Mouse (Mus musculus) layer of hippocampus, postnatal 25 days (tissue): ENCODE results near the gene Spon1. TPM values are rescaled to one million over a fixed set of nuclear protein-coding genes. Genes with fewer than 3 reads are reported as not detected.

Source experiments
- DNase-seq, 2 experiments: peaks; one replicate each; pipeline ENCODE4 v3.0.0; 2022; ENCODE audit warnings: mixed read lengths in 2 of 2, low spot score in 1 of 2; ENCODE audit errors: extremely low spot score in 1 of 2
- total RNA-seq, 2 experiments: library from RNA; stranded (reverse); gene quantifications; 2 replicates each; pipeline ENCODE4 v1.2.3; 2021

Spon1 gene
- total RNA-seq, 2 experiments from 2014 or later, result 65.9 to 70.7 TPM

- DNase-seq, result no peak
Observed at GRCm38 (mm10) chr7:113774906-113775305, 9.1 kb downstream of the Spon1 start.

- no peak for DNase-seq
Observed at GRCm38 (mm10) chr7:113778546-113778945, 12.7 kb downstream of the Spon1 start.

GRCm38 (mm10) chr7:113780286-113780685, 14.5 kb downstream of the Spon1 start:
- no peak for DNase-seq

DNA sequence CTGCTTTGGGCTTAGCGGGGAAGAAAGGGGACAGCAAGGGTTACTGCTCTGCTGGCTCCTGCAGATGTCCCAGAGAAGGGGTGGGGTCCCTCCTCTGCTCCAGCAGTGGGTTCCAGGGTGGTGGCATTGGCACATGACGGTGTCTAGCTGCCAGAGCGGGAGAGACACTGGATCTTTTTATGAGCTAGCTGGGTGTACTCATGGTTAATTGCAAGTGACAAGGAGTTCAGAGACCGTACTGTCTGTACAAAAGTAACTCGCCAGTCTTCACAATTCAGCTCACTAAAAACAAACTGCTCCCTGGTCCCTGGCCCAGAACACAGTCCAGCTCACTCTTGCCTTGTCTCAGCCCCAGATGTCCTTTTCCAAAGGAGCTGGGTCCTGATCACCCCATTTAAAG, 26.2 kb downstream of the Spon1 start:
- DNase-seq, result no peak

GRCm38 (mm10) chr7:113792871-113793270, 27.1 kb downstream of the Spon1 start:
- no peak for DNase-seq

DNA sequence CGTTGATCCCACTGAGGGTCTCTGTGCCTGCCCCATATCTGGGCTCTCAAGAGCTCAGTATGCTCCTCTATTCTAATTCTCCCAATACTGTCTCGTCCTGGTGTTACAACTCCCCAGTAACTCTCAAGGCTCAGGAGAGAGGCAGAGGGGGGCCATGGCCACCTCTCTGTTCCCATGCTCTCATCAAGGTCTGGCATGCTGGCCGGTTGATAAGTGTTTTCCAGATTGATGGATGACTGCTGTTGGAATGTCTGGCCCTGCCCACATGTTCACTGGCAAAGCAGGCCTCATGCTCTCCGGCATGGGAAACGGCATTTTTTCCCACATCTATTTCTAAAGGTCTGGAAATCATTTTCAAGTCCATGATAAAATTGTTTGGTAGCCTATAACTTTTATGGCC, 29.4 kb downstream of the Spon1 start:
- no peak for DNase-seq

DNA sequence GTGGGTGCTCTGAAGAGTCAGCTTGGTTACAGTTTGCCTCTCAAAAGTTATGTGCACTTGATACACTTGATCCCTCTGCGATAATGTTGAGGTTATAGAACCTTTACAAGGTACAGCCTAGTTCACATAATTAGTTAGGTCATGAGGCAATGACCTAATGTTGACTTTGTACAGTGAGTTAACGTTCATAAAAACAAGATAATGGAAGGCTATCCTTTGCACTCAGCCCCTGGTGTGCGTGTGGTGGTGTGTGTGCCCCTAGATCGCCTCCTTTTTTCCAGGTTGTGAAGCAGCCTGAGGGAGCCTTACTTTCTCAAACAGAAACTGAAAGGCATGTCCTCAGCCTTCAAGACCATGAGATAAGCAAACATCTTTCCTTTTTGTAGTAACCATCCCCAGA, 31.3 kb downstream of the Spon1 start:
- DNase-seq, result no peak

DNA sequence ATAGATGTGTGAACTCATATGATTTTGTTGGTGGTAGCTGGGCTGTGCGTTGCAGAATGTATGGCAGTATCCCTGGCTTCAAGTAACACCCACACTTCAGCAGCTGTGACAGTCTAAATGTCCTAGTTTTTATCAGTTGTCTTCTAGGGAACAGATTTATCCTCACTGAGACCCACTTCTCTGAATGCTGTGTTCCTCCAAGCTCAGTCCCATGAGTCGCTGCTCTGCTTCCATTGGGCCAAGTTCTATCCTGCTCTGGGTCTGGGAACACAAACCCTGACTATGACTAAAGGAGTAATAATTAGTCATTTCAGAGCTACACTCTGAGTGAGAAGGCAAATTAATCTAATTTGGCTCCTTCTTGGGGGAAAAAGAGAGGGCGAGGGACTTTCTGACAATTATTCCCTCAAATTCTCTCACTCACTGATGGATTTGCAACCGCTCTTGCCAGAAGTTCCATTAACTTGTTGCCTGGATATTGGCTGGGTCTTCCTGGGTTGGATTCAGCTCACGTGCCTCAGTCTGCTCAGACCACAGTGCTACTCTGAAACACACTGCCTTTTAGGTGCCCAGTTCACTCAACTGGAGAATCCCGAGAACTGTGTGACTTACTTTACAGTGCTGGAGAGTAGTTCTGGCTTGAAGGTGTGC, 32.9 kb downstream of the Spon1 start:
- no peak for DNase-seq

- no peak for DNase-seq
Observed at GRCm38 (mm10) chr7:113809781-113810180, 44.0 kb downstream of the Spon1 start.

DNA sequence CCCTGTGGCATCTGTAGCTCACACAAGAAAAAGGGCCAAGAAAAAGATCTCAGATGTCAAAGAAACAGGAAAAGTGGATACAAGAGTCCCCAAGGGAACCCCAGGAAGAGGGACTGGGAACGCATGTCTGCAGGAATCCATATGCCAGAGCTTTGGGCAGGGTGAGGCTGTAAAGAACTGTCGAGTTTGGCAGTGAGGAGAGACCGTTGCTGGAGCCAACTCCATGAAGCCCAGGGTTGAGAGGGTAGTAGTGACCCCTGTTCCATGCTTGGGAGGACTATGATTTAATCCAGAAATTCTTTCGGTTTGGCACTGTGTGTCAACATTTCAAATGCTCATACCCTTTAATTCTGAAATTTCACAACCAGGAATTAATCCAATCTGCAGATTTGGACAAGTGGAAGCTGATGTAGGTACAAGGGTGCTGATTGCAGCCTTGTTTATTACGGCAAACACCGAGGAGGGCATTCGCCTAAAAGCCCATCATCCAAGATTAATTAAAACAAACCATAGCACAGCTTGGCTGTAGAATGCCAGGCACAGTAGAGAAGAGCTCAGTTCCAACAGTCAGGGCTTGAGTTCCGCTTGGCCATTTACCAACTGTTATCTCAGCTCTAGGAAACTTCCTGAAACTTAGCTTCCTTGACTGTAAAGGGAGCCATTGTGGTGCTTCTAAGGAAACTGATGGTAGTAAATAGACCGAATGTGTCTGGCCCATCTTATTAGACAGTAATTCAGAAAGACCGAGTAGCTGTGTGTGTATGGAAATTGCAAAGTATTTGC, 45.8 kb downstream of the Spon1 start:
- DNase-seq, result no peak

- DNase-seq, result no peak
Observed at GRCm38 (mm10) chr7:113814101-113814779, 48.4 kb downstream of the Spon1 start.

- no peak for DNase-seq
Observed at GRCm38 (mm10) chr7:113815726-113816125, 49.9 kb downstream of the Spon1 start.

DNA sequence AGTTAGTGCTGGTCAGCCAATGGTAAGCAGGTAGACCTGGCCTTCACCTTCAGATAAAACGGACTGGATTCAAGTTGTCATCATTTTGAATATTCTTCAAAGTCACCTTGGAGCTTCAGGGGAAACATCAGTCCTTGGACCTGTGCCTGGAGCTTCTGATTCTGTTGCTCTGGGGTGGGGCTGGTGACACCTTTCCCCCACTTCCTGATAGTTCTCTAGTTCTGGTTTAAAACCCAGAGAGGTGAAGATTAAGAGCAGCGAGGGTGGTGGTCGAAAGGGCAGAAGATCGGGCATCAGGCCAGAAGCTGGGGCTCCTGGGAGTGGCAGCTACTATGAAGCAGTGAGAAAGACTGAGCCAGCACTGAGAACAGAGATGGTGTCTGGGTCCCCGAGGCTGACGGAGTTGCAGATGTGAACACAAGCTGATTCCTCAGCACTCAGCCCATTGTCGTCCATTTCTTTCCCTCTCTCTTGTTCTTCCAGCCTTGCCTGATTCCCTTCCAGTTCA, 51.1 kb downstream of the Spon1 start:
- DNase-seq, result no peak

- no peak for DNase-seq
Observed at GRCm38 (mm10) chr7:113818116-113818515, 52.3 kb downstream of the Spon1 start.

DNA sequence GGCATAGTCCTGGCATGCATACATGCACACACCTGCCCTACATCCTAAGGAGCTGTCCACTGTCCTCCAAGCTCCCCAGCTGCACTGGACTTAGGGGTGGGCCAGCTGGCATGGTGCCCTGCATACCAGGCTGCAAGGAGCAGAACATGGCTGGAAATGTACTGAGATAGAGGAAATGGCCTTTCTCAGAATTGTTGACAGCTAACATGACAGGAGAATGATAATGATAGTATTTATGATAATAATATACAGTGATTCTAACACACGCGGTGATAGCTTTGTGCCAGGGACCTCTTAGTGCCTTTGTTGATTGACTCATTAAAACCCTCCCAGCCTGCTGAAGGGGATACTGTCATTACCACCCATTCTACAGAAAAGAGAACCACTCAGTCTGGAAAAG, 54.4 kb downstream of the Spon1 start:
- no peak for DNase-seq

DNA sequence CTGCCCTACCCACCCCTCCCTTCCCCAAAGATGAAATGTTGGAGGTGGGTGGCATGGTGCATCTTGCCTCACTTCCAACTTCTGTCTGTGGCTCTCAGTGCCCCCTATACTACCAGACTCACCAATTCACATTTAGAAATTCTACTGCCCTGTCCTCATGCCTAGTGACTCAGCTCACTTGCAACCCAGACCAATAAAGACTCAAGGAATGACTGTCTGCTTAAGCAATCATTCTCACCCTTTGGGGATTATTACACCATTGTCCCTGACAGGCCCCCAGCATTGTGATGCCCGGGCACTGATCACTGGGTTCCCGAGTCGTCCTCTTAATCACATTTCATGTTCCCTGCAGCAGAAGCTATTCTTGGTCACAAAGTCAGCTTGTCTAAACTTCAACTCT, 57.2 kb downstream of the Spon1 start:
- no peak for DNase-seq

DNA sequence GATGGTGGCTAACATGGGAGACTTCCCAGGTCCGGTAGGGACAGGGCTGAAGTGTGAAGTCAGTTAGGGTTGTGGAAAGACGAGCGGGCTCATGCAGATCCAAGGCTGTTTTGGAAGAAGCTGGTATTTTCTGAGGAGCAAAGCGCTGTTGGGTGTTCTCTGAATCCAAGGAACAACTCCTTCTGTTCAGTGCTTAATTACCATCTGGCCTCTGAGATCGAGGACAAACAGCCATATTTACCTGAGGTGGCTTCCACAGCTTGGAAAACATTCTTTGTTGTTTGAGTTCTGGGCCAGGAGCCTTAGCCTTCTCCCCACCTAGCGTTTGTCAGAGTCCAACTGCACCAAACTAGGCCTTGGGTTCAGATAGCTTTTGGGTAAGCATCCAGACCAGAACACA, 58.9 kb downstream of the Spon1 start:
- DNase-seq, result no peak

DNA sequence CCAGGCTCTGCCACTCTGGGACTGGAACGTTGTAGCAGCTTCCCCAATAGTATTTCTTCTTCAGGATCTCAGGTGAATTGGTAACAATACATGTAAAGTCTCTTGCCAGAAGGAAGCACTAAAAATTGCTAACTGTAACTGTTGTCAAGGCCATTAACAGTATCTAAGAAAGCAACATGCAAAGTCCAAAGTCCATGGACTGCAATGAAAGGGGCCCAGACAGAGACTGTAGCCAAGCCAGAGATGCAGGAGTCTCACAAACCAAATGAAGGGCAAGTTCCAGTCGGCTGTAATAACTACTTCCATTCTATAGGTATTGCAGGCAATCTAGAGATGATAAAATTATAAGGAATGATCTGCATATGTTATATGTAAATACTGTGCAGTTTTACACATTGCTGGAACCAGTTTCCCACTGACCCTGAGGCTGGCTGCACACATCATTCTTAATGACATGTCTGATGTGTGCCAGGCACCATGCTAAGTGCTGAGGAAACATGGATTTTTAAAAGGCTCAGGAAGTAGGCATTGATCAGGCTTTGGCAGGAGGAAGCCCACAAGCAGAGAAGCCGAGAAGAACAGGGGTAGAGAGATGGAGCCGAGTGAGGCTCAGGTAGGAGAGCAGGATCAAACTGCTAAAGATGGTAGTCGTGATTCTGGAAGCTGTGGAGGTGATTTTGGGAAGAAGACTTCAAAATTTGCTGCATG, 59.9 kb downstream of the Spon1 start:
- DNase-seq, result no peak

- DNase-seq, result no peak
Observed at GRCm38 (mm10) chr7:113826510-113826909, 60.7 kb downstream of the Spon1 start.

GRCm38 (mm10) chr7:113828122-113828571, 62.3 kb downstream of the Spon1 start:
- no peak for DNase-seq

DNA sequence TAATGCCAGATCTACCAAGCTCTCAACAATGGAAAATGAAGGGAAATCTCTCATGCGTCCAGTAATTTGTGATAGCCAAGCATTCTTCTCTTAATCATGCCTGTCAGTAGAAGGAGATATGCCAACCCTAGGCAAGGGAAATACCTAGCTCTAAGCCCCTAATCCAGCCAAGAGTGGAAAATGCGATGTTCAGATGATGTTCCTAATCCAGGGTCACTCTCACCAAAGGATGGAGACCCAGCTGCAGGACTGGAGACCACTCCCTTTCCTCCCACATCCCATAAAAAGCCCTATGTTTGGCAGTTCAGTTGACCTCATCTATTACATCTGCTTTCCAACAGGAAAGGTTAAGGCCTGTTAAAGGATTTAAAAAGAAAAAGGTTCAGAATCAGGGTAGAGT, 62.8 kb downstream of the Spon1 start:
- no peak for DNase-seq
